Mouse (Mus musculus) ES-Bruce4 (cell line): ENCODE data around the gene Fam83d. TPM values are rescaled to one million over a fixed set of nuclear protein-coding genes. Genes with fewer than 3 reads are reported as not detected.

Source experiments
- H3K27ac ChIP-seq: 2 replicates; pipeline ENCODE4 v1.5.1; 2012; ENCODE audit warnings: low read length, inconsistent platforms; ENCODE audit not compliant: insufficient read depth
- H3K27me3 ChIP-seq: 2 replicates; pipeline ENCODE4 v1.6.1; 2012; ENCODE audit warnings: mild to moderate bottlenecking, low read length, inconsistent platforms; ENCODE audit not compliant: control insufficient read depth, poor library complexity, insufficient read depth, severe bottlenecking
- H3K36me3 ChIP-seq: 2 replicates; pipeline ENCODE4 v1.6.1; 2012; ENCODE audit warnings: inconsistent platforms, mild to moderate bottlenecking, low read length, moderate library complexity; ENCODE audit not compliant: control insufficient read depth, poor library complexity, insufficient read depth, severe bottlenecking
- H3K4me1 ChIP-seq: one replicate; pipeline ENCODE4 v1.8.1; 2011; ENCODE audit warnings: low read length; ENCODE audit not compliant: control insufficient read depth, insufficient read depth
- H3K4me3 ChIP-seq: 2 replicates; pipeline ENCODE4 v1.5.1; 2011; ENCODE audit warnings: low read depth, mild to moderate bottlenecking, low read length
- H3K9ac ChIP-seq: 2 replicates; pipeline ENCODE4 v1.6.1; 2012; ENCODE audit warnings: low read depth, mild to moderate bottlenecking, inconsistent platforms; ENCODE audit not compliant: poor library complexity, severe bottlenecking
- H3K9me3 ChIP-seq: replicated peaks from 2 replicates; pipeline ENCODE4 v1.6.1; 2012; ENCODE audit warnings: mild to moderate bottlenecking, low read length, inconsistent platforms; ENCODE audit not compliant: control insufficient read depth, poor library complexity, insufficient read depth, severe bottlenecking
- CTCF ChIP-seq: IDR thresholded peaks from one replicate; pipeline ENCODE4 v1.8.1; 2011; ENCODE audit warnings: low read depth, low read length
- EP300 ChIP-seq: IDR thresholded peaks from 2 replicates; pipeline ENCODE4 v1.6.1; 2011; ENCODE audit warnings: low read depth, low read length; ENCODE audit not compliant: insufficient read depth
- POLR2A ChIP-seq: IDR thresholded peaks from one replicate; pipeline ENCODE4 v1.8.1; 2011; ENCODE audit warnings: low read length; ENCODE audit not compliant: insufficient read depth
- polyA plus RNA-seq: library from polyadenylated mRNA; stranded (reverse); fragments of >200 nt; gene quantifications from 2 replicates; pipeline ENCODE4 v1.2.4, GENCODE M21; 2011; ENCODE audit warnings: low read depth; ENCODE audit not compliant: missing spikeins, insufficient read depth, insufficient read length

Fam83d gene
- polyA plus RNA-seq, 1 experiment = 22.4 TPM

GRCm38 (mm10) chr2:158774886-158775285 is 7.0 kb downstream of the Fam83d start:
- no peaks in the 10 kb centered on the region for H3K9me3 ChIP-seq
- TF ChIP-seq POLR2A (no peak), EP300 (no peak), CTCF (no peak)
- no peak overlapping the region for H3K4me3 ChIP-seq
- H3K4me1 ChIP-seq = peaks cover 6% of the 10 kb centered on the region
- H3K27me3 ChIP-seq = no peaks in the 10 kb centered on the region
- H3K27ac ChIP-seq = no peak overlapping the region
- H3K36me3 ChIP-seq = peaks cover 1% of the 10 kb centered on the region; the same call in 1 of the 2 replicates
- no peak overlapping the region for H3K9ac ChIP-seq

GRCm38 (mm10) chr2:158776716-158777115 is 8.8 kb downstream of the Fam83d start:
- H3K9me3 ChIP-seq = no peaks in the 10 kb centered on the region
- no peaks in the 10 kb centered on the region for H3K27me3 ChIP-seq
- peaks cover 13% of the 10 kb centered on the region for H3K36me3 ChIP-seq
- peaks cover 2% of the 10 kb centered on the region for H3K4me1 ChIP-seq
- TF ChIP-seq POLR2A = no peak
- no peak for TF ChIP-seq EP300
- no peak for TF ChIP-seq CTCF
- no peak overlapping the region for H3K9ac ChIP-seq
- no peak overlapping the region for H3K27ac ChIP-seq
- H3K4me3 ChIP-seq = no peak overlapping the region

GRCm38 (mm10) chr2:158777490-158777889 is 9.6 kb downstream of the Fam83d start:
- Histone ChIP-seq H3K9ac (no peak overlapping the region), H3K36me3 (peaks cover 15% of the 10 kb centered on the region), H3K27ac (no peak overlapping the region)

GRCm38 (mm10) chr2:158778349-158778748 is 10.5 kb downstream of the Fam83d start:
- Histone ChIP-seq H3K27me3 (no peaks in the 10 kb centered on the region), H3K36me3 (peaks cover 20% of the 10 kb centered on the region), H3K4me1 (peaks cover 2% of the 10 kb centered on the region), H3K9me3 (no peaks in the 10 kb centered on the region), H3K4me3 (no peak overlapping the region), H3K9ac (no peak overlapping the region), H3K27ac (no peak overlapping the region)
- no peak for TF ChIP-seq EP300
- TF ChIP-seq POLR2A = no peak
- no peak for TF ChIP-seq CTCF

More at GRCm38 (mm10) chr2:158777490-158777889, 9.6 kb downstream of the Fam83d start:
- Histone ChIP-seq H3K27me3 (no peaks in the 10 kb centered on the region), H3K4me1 (peaks cover 2% of the 10 kb centered on the region), H3K9me3 (no peaks in the 10 kb centered on the region), H3K4me3 (no peak overlapping the region)
- TF ChIP-seq CTCF = no peak
- TF ChIP-seq EP300 = no peak
- no peak for TF ChIP-seq POLR2A

GRCm38 (mm10) chr2:158781126-158781525 is 13.2 kb downstream of the Fam83d start:
- Histone ChIP-seq H3K9ac (no peak overlapping the region), H3K9me3 (no peaks in the 10 kb centered on the region), H3K27me3 (no peaks in the 10 kb centered on the region), H3K4me1 (peaks cover 2% of the 10 kb centered on the region), H3K4me3 (no peak overlapping the region), H3K27ac (no peak overlapping the region), H3K36me3 (peaks cover 30% of the 10 kb centered on the region)
- TF ChIP-seq EP300 (no peak), CTCF (no peak), POLR2A (no peak)

GRCm38 (mm10) chr2:158786927-158787795 is 19.3 kb downstream of the Fam83d start:
- Histone ChIP-seq H3K27me3 (no peaks in the 10 kb centered on the region), H3K27ac (no peak overlapping the region), H3K36me3 (peaks cover 15% of the 10 kb centered on the region; the same call in 1 of the 2 replicates)

More at GRCm38 (mm10) chr2:158786927-158787795, 19.3 kb downstream of the Fam83d start:
- Histone ChIP-seq H3K4me1 (no peaks in the 10 kb centered on the region), H3K4me3 (no peak overlapping the region), H3K9me3 (no peaks in the 10 kb centered on the region), H3K9ac (no peak overlapping the region)
- TF ChIP-seq EP300 (no peak), POLR2A (no peak), CTCF (no peak)
